Mouse (Mus musculus): ENCODE measurements around the gene Gipc3. TPM values are rescaled to one million over a fixed set of nuclear protein-coding genes. Genes with fewer than 3 reads are reported as not detected.

The Gipc3 gene
- polyA plus RNA-seq, 1 experiment = 0.10 TPM

GRCm38 (mm10) chr10:81287513-81288157 lies 55.4 kb downstream of the Gipc3 start:
- no peak for TF ChIP-seq TCF3 (IDR thresholded peaks at IDR 0.05; ENCODE audit: insufficient read length, low read depth)
- no peak for TF ChIP-seq REST (IDR thresholded peaks at IDR 0.05; ENCODE audit: insufficient read depth, insufficient read length)
- no peak for TF ChIP-seq POLR2AphosphoS2 (IDR thresholded peaks at IDR 0.05; ENCODE audit: insufficient read length, low read depth)
- TF ChIP-seq POLR2A (IDR thresholded peaks at IDR 0.05; ENCODE audit: insufficient read length, low read depth) = no peak
- no peak for TF ChIP-seq E2F4 (IDR thresholded peaks at IDR 0.05; ENCODE audit: insufficient read depth)
- TF ChIP-seq MYOD1 (IDR thresholded peaks at IDR 0.05; ENCODE audit: control insufficient read depth in 1 of 3, insufficient read length in 2 of 3, low read depth in 2 of 3) = no peak
- no peak for TF ChIP-seq MYOG (IDR thresholded peaks at IDR 0.05; ENCODE audit: control insufficient read depth in 1 of 3, insufficient read depth in 1 of 3, insufficient read length in 2 of 3, low read depth in 2 of 3)
- TF ChIP-seq MAX (IDR thresholded peaks at IDR 0.05; ENCODE audit: low read depth) = no peak
- TF ChIP-seq USF1 (IDR thresholded peaks at IDR 0.05; ENCODE audit: low read depth) = no peak
- H3ac ChIP-seq (ENCODE audit: control insufficient read depth, insufficient read length) = no peak overlapping the region
- no peak overlapping the region for H3K4me3 ChIP-seq
- H3K4me2 ChIP-seq (ENCODE audit: low read depth) = no peak overlapping the region
- H3K27me3 ChIP-seq (ENCODE audit: control insufficient read depth, insufficient read depth, insufficient read length) = peaks cover 29% of the 10 kb centered on the region
- H3K36me3 ChIP-seq (ENCODE audit: control insufficient read depth, insufficient read depth) = no peaks in the 10 kb centered on the region
- no peaks in the 10 kb centered on the region for H3K79me2 ChIP-seq (ENCODE audit: control insufficient read depth, insufficient read depth)

GRCm38 (mm10) chr10:81286586-81286985 lies 56.5 kb downstream of the Gipc3 start:
- H3K4me3 ChIP-seq = peak overlapping the region; percentile 9
- H3K4me2 ChIP-seq (ENCODE audit: low read depth) = no peak overlapping the region
- TF ChIP-seq REST (IDR thresholded peaks at IDR 0.05; ENCODE audit: insufficient read depth, insufficient read length) = no peak
- TF ChIP-seq USF1 (IDR thresholded peaks at IDR 0.05; ENCODE audit: low read depth) = no peak
- no peak for TF ChIP-seq CEBPB (IDR thresholded peaks at IDR 0.05; ENCODE audit: insufficient read depth, poor library complexity, severe bottlenecking)
- no peak for TF ChIP-seq MAX (IDR thresholded peaks at IDR 0.05; ENCODE audit: low read depth)
- no peak for TF ChIP-seq SRF (IDR thresholded peaks at IDR 0.05; ENCODE audit: control insufficient read depth, insufficient read length, low read depth)
- no peak for TF ChIP-seq POLR2A (IDR thresholded peaks at IDR 0.05; ENCODE audit: insufficient read length, low read depth)
- no peak for TF ChIP-seq TCF12 (IDR thresholded peaks at IDR 0.05; ENCODE audit: insufficient read depth, poor library complexity, severe bottlenecking)
- TF ChIP-seq POLR2AphosphoS2 (IDR thresholded peaks at IDR 0.05; ENCODE audit: insufficient read length, low read depth) = no peak
- TF ChIP-seq MYOG (IDR thresholded peaks at IDR 0.05; ENCODE audit: control insufficient read depth in 1 of 3, insufficient read depth in 1 of 3, insufficient read length in 2 of 3, low read depth in 2 of 3) = no peak
- H3ac ChIP-seq (ENCODE audit: control insufficient read depth, insufficient read length) = no peak overlapping the region
- H3K79me2 ChIP-seq (ENCODE audit: control insufficient read depth, insufficient read depth) = no peaks in the 10 kb centered on the region
- peaks cover 29% of the 10 kb centered on the region for H3K27me3 ChIP-seq (ENCODE audit: control insufficient read depth, insufficient read depth, insufficient read length)
- no peaks in the 10 kb centered on the region for H3K36me3 ChIP-seq (ENCODE audit: control insufficient read depth, insufficient read depth)

GRCm38 (mm10) chr10:81285694-81286450 lies 57.2 kb downstream of the Gipc3 start:
- Histone ChIP-seq H3K36me3 (ENCODE audit: control insufficient read depth, insufficient read depth) (no peaks in the 10 kb centered on the region), H3K79me2 (ENCODE audit: control insufficient read depth, insufficient read depth) (no peaks in the 10 kb centered on the region), H3ac (ENCODE audit: control insufficient read depth, insufficient read length) (no peak overlapping the region), H3K27me3 (ENCODE audit: control insufficient read depth, insufficient read depth, insufficient read length) (peaks cover 29% of the 10 kb centered on the region), H3K4me3 (peak overlapping the region; percentile 9), H3K4me2 (ENCODE audit: low read depth) (peak overlapping the region; percentile 82)
- TF ChIP-seq TCF12 (IDR thresholded peaks at IDR 0.05; ENCODE audit: insufficient read depth, poor library complexity, severe bottlenecking) (no peak), USF1 (IDR thresholded peaks at IDR 0.05; ENCODE audit: low read depth) (no peak), TCF3 (IDR thresholded peaks at IDR 0.05; ENCODE audit: insufficient read length, low read depth) (no peak), MYOG (IDR thresholded peaks at IDR 0.05; ENCODE audit: control insufficient read depth in 1 of 3, insufficient read depth in 1 of 3, insufficient read length in 2 of 3, low read depth in 2 of 3) (peak in 1 of 3 experiments; percentile 53), POLR2A (IDR thresholded peaks at IDR 0.05; ENCODE audit: insufficient read length, low read depth) (no peak), SRF (IDR thresholded peaks at IDR 0.05; ENCODE audit: control insufficient read depth, insufficient read length, low read depth) (no peak), MYOD1 (IDR thresholded peaks at IDR 0.05; ENCODE audit: control insufficient read depth in 1 of 3, insufficient read length in 2 of 3, low read depth in 2 of 3) (peak in 1 of 3 experiments; percentile 58)

Other genes with a start within 250 kb of the Gipc3 start
- 0.14 TPM for gene Creb3l3, start 244.4 kb downstream of the Gipc3 start, polyA plus RNA-seq (2012; fragmentation: generic; extraction: Trizol)
- gene Map2k2, start 237.4 kb downstream of the Gipc3 start, polyA plus RNA-seq (2012; fragmentation: generic; extraction: Trizol) = 126 TPM
- gene Zbtb7a, start 208.0 kb downstream of the Gipc3 start, polyA plus RNA-seq (2012; fragmentation: generic; extraction: Trizol) = 26.1 TPM
- 43.2 TPM for gene Pias4, start 175.3 kb downstream of the Gipc3 start, polyA plus RNA-seq (2012; fragmentation: generic; extraction: Trizol)
- 3,891 TPM for gene Eef2, start 166.6 kb downstream of the Gipc3 start, polyA plus RNA-seq (2012; fragmentation: generic; extraction: Trizol)
- gene Dapk3, start 160.3 kb downstream of the Gipc3 start, polyA plus RNA-seq (2012; fragmentation: generic; extraction: Trizol) = 120 TPM
- gene 4930442H23Rik, start 159.4 kb downstream of the Gipc3 start, polyA plus RNA-seq (2012; fragmentation: generic; extraction: Trizol) = 0.12 TPM
- 52.3 TPM for gene Nmrk2, start 141.2 kb downstream of the Gipc3 start, polyA plus RNA-seq (2012; fragmentation: generic; extraction: Trizol)
- 0.11 TPM for gene Atcay, start 112.4 kb downstream of the Gipc3 start, polyA plus RNA-seq (2012; fragmentation: generic; extraction: Trizol)
- gene Zfr2, start 110.1 kb downstream of the Gipc3 start, polyA plus RNA-seq (2012; fragmentation: generic; extraction: Trizol) = 2.3 TPM
- gene Matk, start 90.3 kb downstream of the Gipc3 start, polyA plus RNA-seq (2012; fragmentation: generic; extraction: Trizol) = 0.67 TPM
- 167 TPM for gene Mrpl54, start 76.3 kb downstream of the Gipc3 start, polyA plus RNA-seq (2012; fragmentation: generic; extraction: Trizol)
- gene Apba3, start 76.3 kb downstream of the Gipc3 start, polyA plus RNA-seq (2012; fragmentation: generic; extraction: Trizol) = 166 TPM
- 0.17 TPM for gene Tjp3, start 51.7 kb downstream of the Gipc3 start, polyA plus RNA-seq (2012; fragmentation: generic; extraction: Trizol)
- gene Pip5k1c, start 50.3 kb downstream of the Gipc3 start, polyA plus RNA-seq (2012; fragmentation: generic; extraction: Trizol) = 23.3 TPM
- 31.3 TPM for gene Cactin, start 22.2 kb downstream of the Gipc3 start, polyA plus RNA-seq (2012; fragmentation: generic; extraction: Trizol)
- 0.16 TPM for gene Tbxa2r, start 14.5 kb downstream of the Gipc3 start, polyA plus RNA-seq (2012; fragmentation: generic; extraction: Trizol)
- 80.2 TPM for gene Hmg20b, start 7.2 kb upstream of the Gipc3 start, polyA plus RNA-seq (2012; fragmentation: generic; extraction: Trizol)
- 21.7 TPM for gene Mfsd12, start 14.2 kb upstream of the Gipc3 start, polyA plus RNA-seq (2012; fragmentation: generic; extraction: Trizol)
- 0.92 TPM for gene 4930404N11Rik, start 22.6 kb upstream of the Gipc3 start, polyA plus RNA-seq (2012; fragmentation: generic; extraction: Trizol)
- gene Fzr1, start 35.2 kb upstream of the Gipc3 start, polyA plus RNA-seq (2012; fragmentation: generic; extraction: Trizol) = 42.0 TPM
- 103 TPM for gene Dohh, start 41.2 kb upstream of the Gipc3 start, polyA plus RNA-seq (2012; fragmentation: generic; extraction: Trizol)
- gene Gm48551, start 41.2 kb upstream of the Gipc3 start, polyA plus RNA-seq (2012; fragmentation: generic; extraction: Trizol) = 1.7 TPM
- 0.73 TPM for gene Gm48552, start 45.7 kb upstream of the Gipc3 start, polyA plus RNA-seq (2012; fragmentation: generic; extraction: Trizol)
- 0.30 TPM for gene Smim24, start 49.8 kb upstream of the Gipc3 start, polyA plus RNA-seq (2012; fragmentation: generic; extraction: Trizol)
- 115 TPM for gene Nfic, start 112.4 kb upstream of the Gipc3 start, polyA plus RNA-seq (2012; fragmentation: generic; extraction: Trizol)
- 0.37 TPM for gene Celf5, start 139.4 kb upstream of the Gipc3 start, polyA plus RNA-seq (2012; fragmentation: generic; extraction: Trizol)
- gene Ncln, start 153.1 kb upstream of the Gipc3 start, polyA plus RNA-seq (2012; fragmentation: generic; extraction: Trizol) = 153 TPM
- not detected for gene S1pr4, start 156.9 kb upstream of the Gipc3 start, polyA plus RNA-seq (2012; fragmentation: generic; extraction: Trizol)
- not detected for gene Gna15, start 181.0 kb upstream of the Gipc3 start, polyA plus RNA-seq (2012; fragmentation: generic; extraction: Trizol)
- gene Gna11, start 201.9 kb upstream of the Gipc3 start, polyA plus RNA-seq (2012; fragmentation: generic; extraction: Trizol) = 58.2 TPM
- 639 TPM for gene Aes, start 216.2 kb upstream of the Gipc3 start, polyA plus RNA-seq (2012; fragmentation: generic; extraction: Trizol)
- gene Tle2, start 231.3 kb upstream of the Gipc3 start, polyA plus RNA-seq (2012; fragmentation: generic; extraction: Trizol) = 11.3 TPM